Mouse (Mus musculus) bone marrow, adult 2 months (tissue): ENCODE results near the gene Sertad2. TPM values are rescaled to one million over a fixed set of nuclear protein-coding genes. Genes with fewer than 3 reads are reported as not detected.

ENCODE experiments used
- H3K27ac ChIP-seq: fragments of 200-500 bp; 2 replicates; pipeline ENCODE4 v1.5.1; 2012; ENCODE audit warnings: low read depth, mild to moderate bottlenecking, control low read depth, inconsistent platforms, low read length; ENCODE audit not compliant: control insufficient read depth, poor library complexity, insufficient read depth
- H3K4me1 ChIP-seq: fragments of 200-500 bp; 2 replicates; pipeline ENCODE4 v1.6.1; 2011; ENCODE audit warnings: low read length; ENCODE audit not compliant: control insufficient read depth, insufficient read depth
- H3K4me3 ChIP-seq: fragments of 200-500 bp; replicated peaks from 2 replicates; pipeline ENCODE3; 2011; ENCODE audit warnings: mild to moderate bottlenecking, low read depth, low read length, control low read depth; ENCODE audit not compliant: control insufficient read depth
- CTCF ChIP-seq: fragments of 200-500 bp; IDR thresholded peaks from 2 replicates; pipeline ENCODE4 v1.5.1; 2011; ENCODE audit warnings: low read length, control low read depth; ENCODE audit not compliant: control insufficient read depth, insufficient read depth
- POLR2A ChIP-seq: fragments of 200-500 bp; IDR thresholded peaks from 2 replicates; pipeline ENCODE4 v1.6.1; 2011; ENCODE audit warnings: low read depth, mild to moderate bottlenecking, control low read depth, low read length, borderline replicate concordance; ENCODE audit not compliant: control insufficient read depth
- WGBS: fragments of 180-500 bp; shearing (Covaris S2); methylation state at CpG from one replicate; pipeline ENCODE4 v1.1.7; 2018; 5-methylcytosine and 5-hydroxymethylcytosine counted together
- polyA plus RNA-seq: library from polyadenylated mRNA; stranded (reverse); fragments of >200 nt; gene quantifications from 2 replicates; pipeline ENCODE4 v1.2.4, GENCODE M21; 2011; ENCODE audit warnings: low replicate concordance; ENCODE audit not compliant: missing spikeins, insufficient read depth, insufficient read length

Gene Sertad2
- polyA plus RNA-seq, 1 experiment, result 14.5 TPM

DNA sequence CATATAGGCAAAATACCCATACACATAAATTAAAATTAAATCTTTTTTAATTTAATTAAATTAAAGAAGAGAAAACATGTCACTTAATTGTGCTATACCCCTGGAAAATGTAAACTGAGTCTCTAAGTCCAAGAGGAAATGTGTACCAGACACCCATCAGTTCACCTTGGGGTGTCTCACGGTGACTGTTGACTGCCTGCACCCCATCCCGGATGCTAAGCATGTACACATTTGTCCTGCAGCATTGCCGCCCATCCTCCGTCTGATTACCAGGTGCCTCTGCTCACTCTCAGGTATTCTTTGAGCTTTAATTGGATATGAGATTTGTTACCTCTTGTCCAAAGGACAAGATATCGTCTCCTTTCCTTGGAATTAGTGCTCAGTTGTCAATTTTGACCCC, 99.3 kb downstream of the Sertad2 start:
- Histone ChIP-seq H3K4me3 (no peak overlapping the region), H3K27ac (no peak overlapping the region), H3K4me1 (no peaks in the 10 kb centered on the region)
- 92% methylated on average over 5 of the region's 5 CpGs for WGBS
- TF ChIP-seq POLR2A (no peak), CTCF (no peak)

DNA sequence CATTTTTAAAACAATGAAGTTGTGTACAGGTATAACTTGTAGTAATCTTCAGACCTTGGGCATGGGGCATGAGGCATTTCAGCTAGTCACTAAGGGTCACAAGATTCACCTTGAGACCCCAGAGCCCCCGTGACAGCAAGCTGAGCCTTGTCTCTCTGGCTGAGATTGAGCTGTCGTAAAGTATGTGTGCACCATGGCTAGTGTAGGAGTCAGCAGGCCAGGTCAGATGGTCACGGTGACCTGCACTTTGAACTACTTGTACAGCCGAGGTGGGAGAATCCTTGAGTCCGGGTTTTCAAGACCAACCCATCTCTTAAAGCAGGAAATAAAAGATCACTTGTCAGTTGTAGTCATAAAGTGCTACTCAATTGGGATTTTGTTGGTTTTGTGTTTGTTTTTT, 100.1 kb downstream of the Sertad2 start:
- WGBS, result 89% methylated on average over 5 of the region's 5 CpGs
- H3K4me1 ChIP-seq, result no peaks in the 10 kb centered on the region
- TF ChIP-seq CTCF, result no peak
- TF ChIP-seq POLR2A, result no peak

DNA sequence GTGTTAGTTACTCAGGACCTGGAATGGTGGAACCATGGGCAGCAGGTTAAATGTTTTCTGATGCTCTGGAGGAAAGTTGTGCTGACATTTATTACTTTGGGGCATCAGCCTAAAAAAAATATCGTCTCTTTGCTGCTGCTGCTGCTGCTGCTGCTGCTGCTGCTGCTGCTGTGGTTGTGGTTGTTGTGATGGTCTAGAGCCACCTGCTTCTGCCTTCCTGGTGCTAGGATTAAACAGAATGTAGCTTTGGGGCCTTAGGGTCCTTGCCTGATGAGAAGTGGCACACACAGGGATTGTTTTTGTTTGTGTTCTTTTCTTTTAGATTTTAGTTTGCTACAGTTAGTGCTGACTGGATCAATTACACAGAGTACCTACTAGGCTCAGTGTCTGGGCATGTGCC, 101.1 kb downstream of the Sertad2 start:
- TF ChIP-seq POLR2A (no peak), CTCF (no peak)
- WGBS, result 51% methylated on average over 1 of the region's 1 CpGs
- Histone ChIP-seq H3K4me3 (no peak overlapping the region), H3K4me1 (no peaks in the 10 kb centered on the region), H3K27ac (no peak overlapping the region)

More for the DNA sequence above, 100.1 kb downstream of the Sertad2 start:
- Histone ChIP-seq H3K27ac (no peak overlapping the region), H3K4me3 (no peak overlapping the region)

DNA sequence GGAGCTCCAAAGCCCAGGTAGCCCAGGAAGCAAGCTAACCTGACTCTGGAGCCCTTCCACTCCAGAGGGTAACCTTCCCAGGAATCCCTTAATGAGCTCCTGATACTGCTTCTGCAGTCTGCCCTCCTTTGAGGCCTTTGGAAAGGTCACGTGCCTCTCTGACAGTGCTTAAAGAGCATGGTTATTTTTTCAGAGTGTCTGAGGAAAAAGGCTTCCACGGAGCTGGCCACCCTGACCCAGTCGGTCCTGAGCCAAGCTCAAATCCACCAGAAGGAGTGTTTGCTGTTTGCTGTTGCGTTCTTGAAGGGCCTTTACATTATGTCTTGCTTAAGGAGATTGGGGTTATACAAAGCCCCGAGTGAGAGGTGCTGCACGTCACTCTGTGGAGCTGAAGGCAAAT, 101.8 kb downstream of the Sertad2 start:
- no peak for TF ChIP-seq CTCF
- TF ChIP-seq POLR2A, result no peak
- no peak overlapping the region for H3K4me3 ChIP-seq
- H3K4me1 ChIP-seq, result no peaks in the 10 kb centered on the region
- H3K27ac ChIP-seq, result no peak overlapping the region
- WGBS, result 86% methylated on average over 6 of the region's 6 CpGs

DNA sequence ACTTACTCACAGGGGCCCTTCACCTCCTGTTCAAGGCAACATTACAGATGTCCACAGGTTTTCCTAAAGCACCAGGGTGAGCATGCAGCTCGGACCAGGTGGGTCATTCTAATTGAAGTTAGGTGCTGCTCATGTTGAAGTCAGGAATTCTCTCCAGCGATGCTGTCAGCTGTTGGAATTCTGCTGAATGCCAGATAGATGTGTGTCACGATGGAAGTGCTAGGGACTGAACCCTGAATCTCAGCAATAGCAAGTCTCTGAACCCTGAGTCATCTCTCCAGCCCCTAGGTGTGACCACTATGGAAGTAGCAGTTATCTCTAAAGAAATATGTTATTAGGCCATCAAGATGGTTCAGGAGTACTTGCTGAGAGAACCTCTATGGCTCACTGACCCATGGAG, 102.5 kb downstream of the Sertad2 start:
- no peak overlapping the region for H3K4me3 ChIP-seq
- 88% methylated on average over 3 of the region's 3 CpGs for WGBS
- H3K4me1 ChIP-seq, result no peaks in the 10 kb centered on the region
- TF ChIP-seq CTCF (no peak), POLR2A (no peak)
- H3K27ac ChIP-seq, result no peak overlapping the region

DNA sequence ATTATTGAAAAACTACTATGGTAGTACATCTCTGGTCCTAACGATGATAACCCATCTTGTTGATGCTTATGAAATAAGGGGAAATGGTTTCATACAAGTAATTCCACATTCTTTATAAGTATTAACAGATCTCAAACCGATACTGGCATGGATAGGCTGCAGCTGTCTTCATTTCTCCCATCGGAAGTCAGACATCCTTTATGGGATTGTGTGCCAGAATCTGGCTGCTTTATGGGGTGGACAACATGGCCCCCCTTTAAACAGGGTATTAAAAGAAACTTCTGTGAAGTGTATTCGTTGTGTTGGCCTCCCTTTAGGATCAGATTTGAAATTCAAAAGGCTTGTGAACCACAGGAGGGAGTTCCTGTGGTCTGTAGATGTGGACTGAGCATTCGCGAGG, 103.1 kb downstream of the Sertad2 start:
- WGBS, result 74% methylated on average over 6 of the region's 6 CpGs
- TF ChIP-seq CTCF (no peak), POLR2A (no peak)
- Histone ChIP-seq H3K4me1 (no peaks in the 10 kb centered on the region), H3K4me3 (no peak overlapping the region), H3K27ac (no peak overlapping the region)

DNA sequence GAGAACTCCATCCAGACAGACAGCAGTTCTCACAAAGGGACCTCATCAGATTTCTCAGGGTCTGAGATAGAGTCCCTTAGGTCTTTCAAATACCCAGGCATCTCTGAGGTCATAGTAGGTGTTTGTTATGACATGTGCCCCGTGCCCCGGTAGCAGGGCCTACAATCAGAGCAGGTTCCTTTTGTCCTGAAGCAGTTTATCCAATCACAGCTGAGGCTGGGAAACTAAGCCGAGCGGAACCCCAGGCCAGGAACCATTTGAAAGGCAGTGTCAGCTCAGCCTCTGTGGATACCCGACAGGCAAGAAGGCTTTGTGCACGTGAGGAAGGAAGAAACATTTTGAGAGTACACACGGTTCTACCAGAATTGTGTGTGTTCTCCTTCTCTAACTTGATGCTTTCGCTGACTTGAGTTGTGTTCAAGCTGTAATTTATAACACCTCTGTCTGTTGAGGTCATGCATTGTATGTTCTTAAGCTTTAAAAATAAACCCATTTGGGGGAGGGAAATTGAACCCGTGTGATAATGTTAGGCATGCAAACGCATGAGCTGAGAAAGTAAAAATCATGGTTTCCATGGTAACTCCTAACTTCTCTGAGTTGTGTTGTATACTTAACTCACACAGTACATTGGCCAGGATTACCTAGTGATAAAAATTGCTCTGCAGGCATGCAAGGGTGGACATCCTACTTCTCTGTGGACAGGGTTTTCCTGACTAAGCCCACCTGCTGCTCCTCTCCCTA, 104.1 kb downstream of the Sertad2 start:
- Histone ChIP-seq H3K4me1 (no peaks in the 10 kb centered on the region), H3K4me3 (no peak overlapping the region), H3K27ac (no peak overlapping the region)
- 86% methylated on average over 10 of the region's 10 CpGs for WGBS
- TF ChIP-seq CTCF, result no peak

DNA sequence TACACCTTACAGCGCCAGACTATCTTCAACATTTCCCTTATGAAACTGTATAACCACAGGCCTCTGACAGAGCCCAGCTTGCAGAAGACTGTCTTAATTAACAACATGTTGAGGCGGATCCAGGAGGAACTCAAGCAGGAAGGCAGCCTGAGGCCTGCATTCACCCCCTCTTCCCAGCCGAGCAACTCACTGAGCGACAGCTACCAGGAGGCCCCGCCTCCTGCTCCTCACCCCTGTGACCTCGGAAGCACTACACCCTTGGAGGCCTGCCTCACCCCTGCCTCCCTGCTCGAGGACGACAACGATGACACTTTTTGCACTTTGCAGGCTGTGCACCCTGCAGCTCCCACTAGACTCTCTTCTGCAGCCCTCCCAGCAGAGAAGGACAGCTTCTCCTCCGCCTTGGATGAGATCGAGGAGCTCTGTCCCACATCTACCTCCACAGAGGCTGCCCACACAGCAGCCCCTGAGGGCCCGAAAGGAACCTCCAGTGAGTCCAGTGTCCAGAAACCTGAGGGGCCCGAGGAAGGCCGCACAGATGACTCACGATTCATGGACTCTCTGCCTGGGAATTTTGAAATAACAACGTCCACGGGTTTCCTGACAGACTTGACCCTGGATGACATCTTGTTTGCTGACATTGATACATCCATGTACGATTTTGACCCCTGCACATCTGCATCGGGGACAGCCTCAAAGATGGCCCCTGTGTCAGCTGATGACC, 105.0 kb downstream of the Sertad2 start:
- Histone ChIP-seq H3K27ac (no peak overlapping the region), H3K4me3 (no peak overlapping the region), H3K4me1 (no peaks in the 10 kb centered on the region)
- 83% methylated on average over 19 of the region's 19 CpGs for WGBS
- TF ChIP-seq CTCF, result no peak
- no peak for TF ChIP-seq POLR2A
